Mouse (Mus musculus) frontal cortex, postnatal 10 days (tissue): Measurements from ENCODE around the gene Ddt.
A peak's percentile ranks its signal among the peaks of the same experiment; 100 is the strongest.
"Not testable (repeated sequence)": the region's sequence is repeated elsewhere in the genome, so short reads cannot be mapped to it uniquely, and the experiment has no call there.

Experiments
- DNase-seq, 2 experiments: peaks; one replicate each; pipeline ENCODE4 v3.0.0; 2022; ENCODE audit warnings: low spot score in 2 of 2, mixed read lengths in 1 of 2

The Ddt gene

DNA sequence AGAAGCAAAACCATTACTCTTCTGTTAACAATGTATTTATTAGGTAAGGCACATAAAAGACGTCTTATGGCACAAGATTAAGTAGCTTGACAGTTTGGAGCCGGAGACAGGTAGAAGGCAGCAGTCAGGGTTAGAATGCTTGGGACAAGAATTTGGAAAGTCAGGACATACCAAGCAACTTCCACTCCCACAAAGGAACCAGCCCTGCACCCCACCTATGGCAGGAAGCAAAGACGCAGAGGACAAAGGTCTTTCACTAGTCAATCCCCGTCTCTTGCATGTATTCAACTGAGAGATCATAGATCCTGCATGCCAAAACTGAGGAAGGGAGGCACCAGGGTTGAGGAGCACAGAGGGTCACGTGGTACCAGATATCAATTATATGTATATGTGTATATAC lies 888 bp upstream of the Ddt start:
- no peak for DNase-seq

DNA sequence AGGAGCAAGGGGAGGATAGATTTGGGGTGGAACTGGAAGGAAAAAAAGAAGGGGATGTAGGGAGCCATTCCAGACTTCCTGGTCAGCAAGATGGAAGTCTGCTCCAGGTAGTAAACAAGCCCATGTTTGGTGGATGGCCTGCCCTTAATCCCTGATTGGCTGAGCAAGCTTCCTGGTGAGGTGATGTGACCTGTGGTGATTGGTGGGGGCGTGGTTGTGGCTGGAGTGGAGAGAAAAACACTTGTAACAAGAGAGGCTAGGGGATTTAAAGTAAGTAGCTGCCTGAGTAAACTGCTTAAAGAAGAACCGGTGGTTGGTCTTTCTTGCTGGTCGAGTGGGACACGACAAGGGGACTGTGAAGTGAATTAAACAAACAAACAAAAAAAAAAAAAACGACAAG lies 5.5 kb downstream of the Ddt start:
- not testable (repeated sequence) for DNase-seq

DNA sequence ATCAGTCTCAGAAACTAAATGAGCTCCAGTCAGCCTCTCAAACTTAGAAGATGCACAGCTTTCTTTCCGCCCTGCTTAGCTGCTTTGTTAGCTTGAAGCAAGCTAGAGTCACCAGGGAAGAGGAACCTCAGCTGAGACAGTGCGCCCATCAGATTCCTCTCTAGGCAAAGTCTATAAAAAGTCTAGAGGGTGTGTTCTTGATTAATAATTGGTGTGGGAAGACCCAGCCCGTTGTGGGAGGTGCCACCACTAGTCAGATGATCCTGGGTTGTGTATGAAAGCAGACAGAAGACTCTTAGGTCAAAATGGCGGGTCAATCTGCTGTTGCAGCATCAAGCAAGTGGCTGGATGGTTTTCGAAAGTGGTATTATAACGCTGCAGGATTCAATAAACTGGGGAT lies 6.4 kb downstream of the Ddt start:
- no peak for DNase-seq

DNA sequence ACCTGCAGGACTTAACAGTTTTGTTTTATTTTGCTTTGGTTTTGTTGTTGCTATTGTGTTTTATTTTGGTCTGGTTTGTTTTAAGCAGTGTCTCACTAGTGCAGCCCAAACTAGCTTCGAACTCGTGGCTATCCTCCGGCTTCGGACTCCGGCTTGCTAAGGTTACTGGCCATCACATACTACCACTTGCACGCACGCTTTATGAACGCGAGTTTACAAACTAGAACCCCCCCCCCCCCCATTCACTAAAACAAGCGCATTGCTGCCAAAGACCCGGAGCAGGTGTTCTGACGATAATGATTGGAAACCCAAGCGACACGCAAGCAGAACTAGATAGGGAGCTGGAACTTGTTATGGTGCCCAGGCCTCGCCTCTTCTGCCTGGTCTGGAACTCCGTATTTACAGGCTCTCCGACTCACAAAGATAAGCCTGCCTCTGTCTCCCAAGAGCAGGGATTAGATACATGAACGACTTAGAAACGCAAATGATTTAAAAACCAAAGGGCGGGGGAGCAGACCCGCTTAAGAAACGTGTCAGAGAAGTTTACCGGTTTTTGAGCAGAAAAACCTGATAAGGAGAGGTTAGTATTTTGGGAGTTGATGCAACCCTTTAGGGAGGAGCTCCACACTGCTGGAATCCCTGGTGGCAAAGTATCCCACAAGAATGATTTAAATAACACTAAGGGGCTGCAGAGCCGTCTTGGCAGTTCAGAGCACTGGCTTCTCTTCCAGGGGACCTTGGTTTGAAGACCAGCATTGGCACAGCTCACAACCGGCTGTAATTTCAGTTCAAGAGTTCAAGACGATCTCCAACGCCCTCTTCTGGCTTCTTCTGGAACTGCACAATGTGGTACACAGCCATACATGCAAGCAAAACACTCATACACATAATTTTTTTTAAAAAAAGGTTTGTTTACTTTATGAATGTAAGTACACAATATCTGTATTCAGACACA lies 8.4 kb downstream of the Ddt start:
- peak in 1 of 2 experiments; percentile 43 for DNase-seq

GRCm38 (mm10) chr10:75763682-75764518 lies 9.3 kb downstream of the Ddt start, which contains the start of gene Cabin1:
Cabin1 (minus strand) TSS chr10:75764341.
- peak; percentile 96 to 98 for DNase-seq

DNA sequence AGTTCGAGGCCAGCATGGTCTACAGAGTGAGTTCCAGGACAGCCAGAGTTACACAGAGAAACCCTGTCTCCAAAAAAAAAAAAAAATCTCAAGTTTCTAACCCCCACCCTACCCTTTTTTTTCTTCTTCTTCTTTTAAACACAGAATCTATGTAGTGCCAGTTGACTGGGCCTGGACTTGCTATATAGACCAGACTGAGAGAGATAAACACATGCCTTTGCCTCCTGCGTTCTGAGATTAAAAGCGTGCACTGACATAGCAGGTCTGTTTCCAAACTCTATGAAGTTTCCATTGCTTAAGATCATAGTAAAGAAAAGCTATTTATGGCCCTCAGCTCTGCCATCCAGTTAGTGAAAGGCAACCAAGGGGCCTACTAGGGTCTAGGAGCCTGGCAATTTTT lies 10.8 kb downstream of the Ddt start:
- DNase-seq: no peak

DNA sequence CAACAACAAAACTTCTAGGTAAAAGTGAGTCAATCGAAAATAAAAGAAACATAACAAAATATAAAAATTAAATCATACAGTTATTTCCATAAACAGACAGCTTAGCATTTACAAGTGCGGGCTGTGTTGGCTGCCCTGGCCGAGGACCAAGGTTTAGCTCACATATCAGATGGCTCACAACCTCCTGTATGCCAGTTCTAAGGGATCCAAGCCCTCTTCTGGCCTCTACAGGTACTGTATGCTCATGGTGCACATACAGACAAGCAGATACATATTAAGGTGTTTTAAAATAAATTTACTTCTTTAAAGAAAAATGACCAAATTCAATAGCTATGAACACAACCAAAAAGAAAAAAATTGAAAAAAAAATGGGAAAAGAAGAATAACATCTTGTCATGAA lies 12.9 kb downstream of the Ddt start:
- no peak for DNase-seq

GRCm38 (mm10) chr10:75756719-75757118 lies 16.5 kb downstream of the Ddt start:
- no peak for DNase-seq

DNA sequence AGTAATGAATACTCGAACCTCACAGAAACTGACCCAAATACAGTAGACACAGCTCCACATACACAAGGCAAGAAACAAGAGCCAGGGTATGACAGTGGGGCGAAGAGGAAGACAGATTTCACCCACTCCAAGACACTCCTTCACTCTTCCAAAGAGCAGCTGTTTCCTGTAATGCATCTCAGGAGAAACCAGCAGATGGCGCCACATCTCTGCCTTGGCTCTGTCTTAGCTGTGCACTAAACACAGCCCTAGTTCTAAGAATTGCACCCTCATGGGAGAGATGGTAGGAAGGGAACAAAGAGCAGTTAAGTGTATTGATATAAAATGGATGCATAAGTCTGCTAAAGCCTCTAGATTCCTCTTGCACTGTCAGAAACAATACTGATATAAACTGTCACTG lies 29.2 kb downstream of the Ddt start:
- DNase-seq: peak; percentile 59 to 79

- peak; percentile 43 to 66 for DNase-seq
Observed at GRCm38 (mm10) chr10:75743369-75743768, 29.8 kb downstream of the Ddt start.

GRCm38 (mm10) chr10:75740866-75741265 lies 32.3 kb downstream of the Ddt start:
- DNase-seq: no peak

DNA sequence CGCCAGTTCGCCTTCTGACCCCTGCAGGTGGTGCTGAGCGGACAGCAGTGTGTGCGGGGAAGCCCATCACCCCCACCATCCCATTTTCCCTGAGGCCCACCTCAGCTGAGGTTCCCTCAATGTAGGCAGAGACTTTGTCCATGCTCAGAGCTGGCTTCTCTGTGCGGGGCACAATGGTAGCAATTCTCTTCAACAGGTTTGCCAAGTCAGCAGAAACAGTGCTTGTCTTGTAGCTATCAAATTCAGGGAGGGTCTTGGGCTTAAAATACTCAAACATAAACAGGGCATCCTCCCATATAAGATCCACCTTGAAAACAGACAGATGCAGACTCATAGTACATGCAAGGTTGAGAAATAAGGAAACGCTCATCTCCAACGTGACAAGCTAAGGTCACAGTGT lies 47.8 kb downstream of the Ddt start:
- no peak for DNase-seq
